In genomic region chr13:9834146-9834679, GRCm38 (mm10) we compare ENCODE assay signal across 8 mouse cellular contexts.
DNase-seq lines count a peak whose midpoint lies in the region; ATAC-seq and TF ChIP-seq lines count a peak whose summit lies in the region.
"Not testable (repeated sequence)": the region's sequence is repeated elsewhere in the genome, so short reads cannot be mapped to it uniquely, and the experiment has no call there.

No protein-coding gene starts in this region.

- H3K4me2 ChIP-seq in forebrain, embryonic 11.5 days (ENCODE audit: low read depth, low read length, severe bottlenecking); myocyte (ENCODE audit: low read depth); stomach, embryonic 16.5 days (ENCODE audit: low read depth, low read length): not testable (repeated sequence)

- not testable (repeated sequence) for H3K27ac ChIP-seq in forebrain, embryonic 11.5 days (ENCODE audit: low read depth, low read length); liver, adult 2 months (replicated peaks; ENCODE audit: insufficient read depth, low read depth, low read length); stomach, embryonic 16.5 days (ENCODE audit: low read length)

- not testable (repeated sequence) for H3ac ChIP-seq in myocyte (ENCODE audit: control insufficient read depth, insufficient read length)

- intact Hi-C loops in heart, postnatal 10 days (cut with DNase I): not testable (repeated sequence)

- not testable (repeated sequence) for H3K27me3 ChIP-seq in forebrain, embryonic 11.5 days (ENCODE audit: control insufficient read depth, insufficient read depth, low read length); liver, adult 2 months (ENCODE audit: control insufficient read depth, insufficient read depth, low read length); myocyte (ENCODE audit: control insufficient read depth, insufficient read depth, insufficient read length); stomach, embryonic 16.5 days (ENCODE audit: control insufficient read depth, insufficient read depth, low read length)

- not testable (repeated sequence) for H3K4me3 ChIP-seq in forebrain, embryonic 11.5 days (ENCODE audit: low read depth, low read length); liver, adult 2 months (ENCODE audit: insufficient read depth, low read depth, low read length); myocyte; stomach, embryonic 16.5 days (replicated peaks; ENCODE audit: low read length)

- DNase-seq in A20 (ENCODE audit: low read depth, low spot score): peak; percentile 18
- peak; percentile 34 for DNase-seq in brain, embryonic 14.5 days (ENCODE audit: low read depth)
- not testable (repeated sequence) for DNase-seq in forebrain, embryonic 11.5 days (ENCODE audit: low spot score)
- peak; percentile 57 to 82 for DNase-seq in heart, postnatal 10 days
- DNase-seq in kidney, postnatal 10 days: peak; percentile 88
- peak; percentile 37 for DNase-seq in liver, adult 2 months (ENCODE audit: extremely low read depth, low read depth, low spot score)

- WGBS in forebrain, embryonic 11.5 days: 79% methylated on average over 33 of the region's 33 CpGs
- WGBS in liver, adult 2 months: 69% methylated on average over 33 of the region's 33 CpGs
- 69% methylated on average over 32 of the region's 33 CpGs for WGBS in stomach, embryonic 16.5 days

- not testable (repeated sequence) for H3K9me3 ChIP-seq in forebrain, embryonic 11.5 days (ENCODE audit: control insufficient read depth, low read length); stomach, embryonic 16.5 days (replicated peaks; ENCODE audit: control insufficient read depth, low read length)

- not testable (repeated sequence) for TF ChIP-seq CTCF in brain, embryonic 14.5 days (IDR thresholded peaks at IDR 0.05; ENCODE audit: borderline replicate concordance, extremely low read depth, insufficient read depth, insufficient read length); liver, adult 2 months (IDR thresholded peaks at IDR 0.05; ENCODE audit: low read depth, low read length)

- not testable (repeated sequence) for H3K9ac ChIP-seq in forebrain, embryonic 11.5 days (ENCODE audit: low read length); liver, adult 2 months (ENCODE audit: low read depth, low read length); stomach, embryonic 16.5 days (ENCODE audit: low read length)

- H3K36me3 ChIP-seq in forebrain, embryonic 11.5 days (ENCODE audit: control insufficient read depth, insufficient read depth, low read length); liver, adult 2 months (ENCODE audit: control insufficient read depth, insufficient read depth, low read length); myocyte (ENCODE audit: control insufficient read depth, insufficient read depth); stomach, embryonic 16.5 days (ENCODE audit: control insufficient read depth, insufficient read depth, low read length): not testable (repeated sequence)

- not testable (repeated sequence) for H3K4me1 ChIP-seq in forebrain, embryonic 11.5 days (replicated peaks; ENCODE audit: control insufficient read depth, insufficient read depth, low read length); liver, adult 2 months (ENCODE audit: control insufficient read depth, insufficient read depth, low read length); stomach, embryonic 16.5 days (ENCODE audit: control insufficient read depth, insufficient read depth, low read length)

- peak; percentile 74; the same call in 1 of the 2 replicates for ATAC-seq in forebrain, embryonic 11.5 days (replicated peaks; ENCODE audit: low FRiP score)
- ATAC-seq in stomach, embryonic 16.5 days (ENCODE audit: insufficient read depth, low FRiP score): peak; percentile 80

- not testable (repeated sequence) for TF ChIP-seq POLR2A in brain, embryonic 14.5 days (IDR thresholded peaks at IDR 0.05; ENCODE audit: borderline replicate concordance, extremely low read depth, insufficient read depth, insufficient read length, poor library complexity, severe bottlenecking); liver, adult 2 months (IDR thresholded peaks at IDR 0.05; ENCODE audit: extremely low read depth, insufficient read depth, low read length); myocyte (IDR thresholded peaks at IDR 0.05; ENCODE audit: insufficient read length, low read depth)

- not testable (repeated sequence) for H3K79me2 ChIP-seq in liver, adult 2 months (ENCODE audit: control insufficient read depth, insufficient read depth, low read length); myocyte (ENCODE audit: control insufficient read depth, insufficient read depth)

TF ChIP-seq in myocyte, 11 proteins besides CTCF, POLR2A, EP300 and RAD21:
- 0 out of 2 replicates have a peak, but pooled peaks have one; percentile 26 for TF ChIP-seq CEBPB (IDR thresholded peaks at IDR 0.05; ENCODE audit: insufficient read depth, poor library complexity, severe bottlenecking)
TF ChIP-seq in myocyte: peak in this region for 1; not testable (repeated sequence) for 10.
